Mouse (Mus musculus): ENCODE measurements around the gene Nmt1. TPM values are rescaled to one million over a fixed set of nuclear protein-coding genes. Genes with fewer than 3 reads are reported as not detected.
A peak's percentile ranks its signal among the peaks of the same experiment; 100 is the strongest.

Gene Nmt1
- 41.3 and 44.8 TPM in 2 replicates for polyA plus RNA-seq (2016; fragmentation: Nextera tagmentation; extraction: Ambion mirVana)

GRCm38 (mm10) chr11:103028176-103028891 lies at the start of gene Nmt1, which contains the start of gene Dcakd:
Gene Nmt1 (plus strand): TSS chr11:103028190.
Gene Dcakd (minus strand): TSS chr11:103028333.
- Histone ChIP-seq H3K9me3 (no peaks in the 10 kb centered on the region), H3K27ac (replicated peaks) (peak within 1 kb of the TSS; percentile 64), H3K4me3 (peak within 1 kb of the TSS; percentile 74), H3K9ac (replicated peaks) (peak within 1 kb of the TSS; percentile 63), H3K36me3 (peaks cover 18% of the 10 kb centered on the region), H3K27me3 (no peaks in the 10 kb centered on the region), H3K4me1 (peaks cover 23% of the 10 kb centered on the region), H3K4me2 (replicated peaks) (peak within 1 kb of the TSS; percentile 74)
- ATAC-seq (ENCODE audit: low FRiP score, low read depth) = peak; percentile 99
- 0% methylated on average over 36 of the region's 36 CpGs for WGBS

- Histone ChIP-seq H3K27ac (replicated peaks) (no peak overlapping the region), H3K4me1 (0 out of 2 replicates have a peak, but pooled peaks cover 11% of the 10 kb centered on the region), H3K4me2 (replicated peaks) (no peak overlapping the region), H3K36me3 (no peaks in the 10 kb centered on the region), H3K27me3 (peaks cover 6% of the 10 kb centered on the region), H3K4me3 (no peak overlapping the region), H3K9ac (replicated peaks) (no peak overlapping the region), H3K9me3 (no peaks in the 10 kb centered on the region)
- 71% methylated on average over 10 of the region's 10 CpGs for WGBS
- ATAC-seq (ENCODE audit: low FRiP score, low read depth) = no peak
These were observed 46.7 kb upstream of the Nmt1 start for GRCm38 (mm10) chr11:102981151-102981890.

GRCm38 (mm10) chr11:102984086-102984485 lies 43.9 kb upstream of the Nmt1 start:
- Histone ChIP-seq H3K9me3 (no peaks in the 10 kb centered on the region), H3K27ac (replicated peaks) (no peak overlapping the region), H3K4me2 (replicated peaks) (no peak overlapping the region), H3K27me3 (peaks cover 15% of the 10 kb centered on the region), H3K4me1 (peaks cover 11% of the 10 kb centered on the region; the same call in 1 of the 2 replicates), H3K36me3 (no peaks in the 10 kb centered on the region), H3K4me3 (no peak overlapping the region), H3K9ac (replicated peaks) (no peak overlapping the region)
- WGBS = 92% methylated on average over 9 of the region's 9 CpGs
- no peak for ATAC-seq (ENCODE audit: low FRiP score, low read depth)

GRCm38 (mm10) chr11:102984615-102985014 lies 43.4 kb upstream of the Nmt1 start:
- H3K9ac ChIP-seq (replicated peaks) = no peak overlapping the region
- H3K9me3 ChIP-seq = no peaks in the 10 kb centered on the region
- peaks cover 12% of the 10 kb centered on the region for H3K4me1 ChIP-seq
- no peak overlapping the region for H3K27ac ChIP-seq (replicated peaks)
- ATAC-seq (ENCODE audit: low FRiP score, low read depth) = no peak
- no peak overlapping the region for H3K4me3 ChIP-seq
- WGBS = 64% methylated on average over 4 of the region's 4 CpGs
- H3K36me3 ChIP-seq = no peaks in the 10 kb centered on the region
- no peak overlapping the region for H3K4me2 ChIP-seq (replicated peaks)
- peaks cover 21% of the 10 kb centered on the region for H3K27me3 ChIP-seq

- Histone ChIP-seq H3K36me3 (no peaks in the 10 kb centered on the region), H3K4me3 (no peak overlapping the region), H3K27me3 (peaks cover 26% of the 10 kb centered on the region), H3K9me3 (no peaks in the 10 kb centered on the region), H3K9ac (replicated peaks) (no peak overlapping the region), H3K27ac (replicated peaks) (no peak overlapping the region), H3K4me2 (replicated peaks) (no peak overlapping the region), H3K4me1 (peaks cover 18% of the 10 kb centered on the region)
- WGBS = 51% methylated on average over 6 of the region's 6 CpGs
- ATAC-seq (ENCODE audit: low FRiP score, low read depth) = no peak
These were observed 42.8 kb upstream of the Nmt1 start for GRCm38 (mm10) chr11:102985160-102985559.

- H3K9me3 ChIP-seq = no peaks in the 10 kb centered on the region
- H3K4me3 ChIP-seq = peak overlapping the region; percentile 36
- no peak for ATAC-seq (ENCODE audit: low FRiP score, low read depth)
- peaks cover 50% of the 10 kb centered on the region for H3K27me3 ChIP-seq
- peak overlapping the region; percentile 68 for H3K4me2 ChIP-seq (replicated peaks)
- H3K4me1 ChIP-seq = peaks cover 52% of the 10 kb centered on the region
- 6% methylated on average over 28 of the region's 28 CpGs for WGBS
- peak overlapping the region; percentile 44 for H3K9ac ChIP-seq (replicated peaks)
- H3K36me3 ChIP-seq = peaks cover 10% of the 10 kb centered on the region
- H3K27ac ChIP-seq (replicated peaks) = 0 out of 2 replicates have a peak overlapping the region, but pooled peaks have one; percentile 22
These were observed 38.3 kb upstream of the Nmt1 start for GRCm38 (mm10) chr11:102989641-102990151.

- peaks cover 15% of the 10 kb centered on the region for H3K36me3 ChIP-seq
These were observed 37.8 kb upstream of the Nmt1 start for GRCm38 (mm10) chr11:102990152-102990663.

GRCm38 (mm10) chr11:102991681-102992080 lies 36.3 kb upstream of the Nmt1 start:
- H3K4me3 ChIP-seq = peak overlapping the region; percentile 23
- ATAC-seq (ENCODE audit: low FRiP score, low read depth) = no peak
- H3K27ac ChIP-seq (replicated peaks) = peak overlapping the region; percentile 72
- peaks cover 47% of the 10 kb centered on the region for H3K4me1 ChIP-seq
- H3K27me3 ChIP-seq = peaks cover 43% of the 10 kb centered on the region
- 2% methylated on average over 16 of the region's 16 CpGs for WGBS
- H3K4me2 ChIP-seq (replicated peaks) = peak overlapping the region; percentile 46
- peaks cover 30% of the 10 kb centered on the region for H3K36me3 ChIP-seq
- no peaks in the 10 kb centered on the region for H3K9me3 ChIP-seq
- peak overlapping the region; percentile 46 for H3K9ac ChIP-seq (replicated peaks)

More at GRCm38 (mm10) chr11:102990152-102990663, 37.8 kb upstream of the Nmt1 start:
- Histone ChIP-seq H3K27me3 (peaks cover 50% of the 10 kb centered on the region), H3K9me3 (no peaks in the 10 kb centered on the region), H3K4me2 (replicated peaks) (peak overlapping the region; percentile 68), H3K27ac (replicated peaks) (peak overlapping the region; percentile 22; the same call in 1 of the 2 replicates), H3K4me3 (peak overlapping the region; percentile 36), H3K9ac (replicated peaks) (peak overlapping the region; percentile 44), H3K4me1 (peaks cover 51% of the 10 kb centered on the region)
- 2% methylated on average over 27 of the region's 29 CpGs for WGBS
- no peak for ATAC-seq (ENCODE audit: low FRiP score, low read depth)

GRCm38 (mm10) chr11:102992940-102993339 lies 35.0 kb upstream of the Nmt1 start:
- Histone ChIP-seq H3K9ac (replicated peaks) (no peak overlapping the region), H3K36me3 (peaks cover 42% of the 10 kb centered on the region), H3K27me3 (peaks cover 43% of the 10 kb centered on the region), H3K4me1 (peaks cover 47% of the 10 kb centered on the region), H3K9me3 (no peaks in the 10 kb centered on the region), H3K4me2 (replicated peaks) (0 out of 2 replicates have a peak overlapping the region, but pooled peaks have one; percentile 19), H3K4me3 (no peak overlapping the region), H3K27ac (replicated peaks) (peak overlapping the region; percentile 74)
- 4% methylated on average over 5 of the region's 5 CpGs for WGBS
- peak; percentile 50; the same call in 1 of the 2 replicates for ATAC-seq (ENCODE audit: low FRiP score, low read depth)

GRCm38 (mm10) chr11:102993420-102994029 lies 34.5 kb upstream of the Nmt1 start:
- peak; percentile 59 for ATAC-seq (ENCODE audit: low FRiP score, low read depth)
- Histone ChIP-seq H3K36me3 (peaks cover 48% of the 10 kb centered on the region), H3K9me3 (no peaks in the 10 kb centered on the region), H3K9ac (replicated peaks) (no peak overlapping the region), H3K4me3 (no peak overlapping the region), H3K27ac (replicated peaks) (peak overlapping the region; percentile 74), H3K4me1 (peaks cover 47% of the 10 kb centered on the region), H3K4me2 (replicated peaks) (peak overlapping the region; percentile 19), H3K27me3 (peaks cover 40% of the 10 kb centered on the region)
- WGBS = 30% methylated on average over 17 of the region's 17 CpGs

- Histone ChIP-seq H3K4me3 (no peak overlapping the region), H3K4me1 (peaks cover 55% of the 10 kb centered on the region), H3K9me3 (no peaks in the 10 kb centered on the region), H3K27me3 (peaks cover 25% of the 10 kb centered on the region), H3K4me2 (replicated peaks) (no peak overlapping the region), H3K27ac (replicated peaks) (0 out of 2 replicates have a peak overlapping the region, but pooled peaks have one; percentile 74), H3K9ac (replicated peaks) (0 out of 2 replicates have a peak overlapping the region, but pooled peaks have one; percentile 20), H3K36me3 (peaks cover 62% of the 10 kb centered on the region)
- WGBS = 87% methylated on average over 18 of the region's 18 CpGs
- no peak for ATAC-seq (ENCODE audit: low FRiP score, low read depth)
These were observed 33.0 kb upstream of the Nmt1 start for GRCm38 (mm10) chr11:102994952-102995351.

Data from midbrain, embryonic 12.5 days (tissue).